Mouse (Mus musculus): ENCODE results near the gene Csdc2. TPM values are rescaled to one million over a fixed set of nuclear protein-coding genes. Genes with fewer than 3 reads are reported as not detected.

Gene Csdc2
- polyA plus RNA-seq, 1 experiment, result 228 TPM

- DNase-seq (ENCODE audit: extremely low spot score in 1 of 2, low spot score in 1 of 2), result peak in 1 of 2 experiments; percentile 30
These were observed 49.0 kb downstream of the Csdc2 start for GRCm38 (mm10) chr15:81985267-81986161.

- no peak for DNase-seq (ENCODE audit: extremely low spot score in 1 of 2, low spot score in 1 of 2)
These were observed 51.1 kb downstream of the Csdc2 start, which contains the start of gene Xrcc6 for GRCm38 (mm10) chr15:81987646-81988045. Xrcc6 (plus strand) TSS chr15:81987835.

- DNase-seq (ENCODE audit: extremely low spot score in 1 of 2, low spot score in 1 of 2), result peak; percentile 77 to 92
These were observed 53.0 kb downstream of the Csdc2 start for GRCm38 (mm10) chr15:81989371-81990062.

- no peak for DNase-seq (ENCODE audit: extremely low spot score in 1 of 2, low spot score in 1 of 2)
These were observed 54.0 kb downstream of the Csdc2 start for GRCm38 (mm10) chr15:81990549-81990948.

GRCm38 (mm10) chr15:81993992-81994391 lies 57.4 kb downstream of the Csdc2 start:
- no peak for DNase-seq (ENCODE audit: extremely low spot score in 1 of 2, low spot score in 1 of 2)

Other genes starting within 250 kb of the Csdc2 start
- 20.2 and 20.8 TPM in 2 replicates for gene Chadl, start 239.5 kb upstream of the Csdc2 start, polyA plus RNA-seq (2012; rRNA removed)
- gene Zc3h7b, start 191.7 kb upstream of the Csdc2 start, polyA plus RNA-seq (2012; rRNA removed), result 82.6 and 89.3 TPM in 2 replicates
- 131 and 140 TPM in 2 replicates for gene Rangap1, start 191.2 kb upstream of the Csdc2 start, polyA plus RNA-seq (2012; rRNA removed)
- gene Tef, start 134.3 kb upstream of the Csdc2 start, polyA plus RNA-seq (2012; rRNA removed), result 245 and 256 TPM in 2 replicates
- gene Tob2, start 78.0 kb upstream of the Csdc2 start, polyA plus RNA-seq (2012; rRNA removed), result 21.1 and 22.6 TPM in 2 replicates
- gene Phf5a, start 64.8 kb upstream of the Csdc2 start, polyA plus RNA-seq (2012; rRNA removed), result 47.0 and 53.8 TPM in 2 replicates
- 534 and 538 TPM in 2 replicates for gene Aco2, start 64.5 kb upstream of the Csdc2 start, polyA plus RNA-seq (2012; rRNA removed)
- gene Polr3h, start 10.5 kb upstream of the Csdc2 start, polyA plus RNA-seq (2012; rRNA removed), result 48.7 and 59.8 TPM in 2 replicates
- gene Pmm1, start 24.2 kb downstream of the Csdc2 start, polyA plus RNA-seq (2012; rRNA removed), result 283 and 289 TPM in 2 replicates
- gene 1700029P11Rik, start 43.8 kb downstream of the Csdc2 start, polyA plus RNA-seq (2012; rRNA removed), result not detected in 2 replicates
- gene Xrcc6, start 51.1 kb downstream of the Csdc2 start, polyA plus RNA-seq (2012; rRNA removed), result 23.3 and 27.2 TPM in 2 replicates
- 112 and 120 TPM in 2 replicates for gene Desi1, start 97.1 kb downstream of the Csdc2 start, polyA plus RNA-seq (2012; rRNA removed)
- gene Snu13, start 110.8 kb downstream of the Csdc2 start, polyA plus RNA-seq (2012; rRNA removed), result 132 and 144 TPM in 2 replicates
- not detected in 2 replicates for gene 4930407I10Rik, start 122.4 kb downstream of the Csdc2 start, polyA plus RNA-seq (2012; rRNA removed)
- 3.8 and 4.1 TPM in 2 replicates for gene Mei1, start 133.2 kb downstream of the Csdc2 start, polyA plus RNA-seq (2012; rRNA removed)
- 23.1 TPM in 2 replicates for gene Ccdc134, start 191.2 kb downstream of the Csdc2 start, polyA plus RNA-seq (2012; rRNA removed)
- gene Srebf2, start 210.4 kb downstream of the Csdc2 start, polyA plus RNA-seq (2012; rRNA removed), result 142 and 155 TPM in 2 replicates